Mouse (Mus musculus): ENCODE results near the gene Tchh.

DNA sequence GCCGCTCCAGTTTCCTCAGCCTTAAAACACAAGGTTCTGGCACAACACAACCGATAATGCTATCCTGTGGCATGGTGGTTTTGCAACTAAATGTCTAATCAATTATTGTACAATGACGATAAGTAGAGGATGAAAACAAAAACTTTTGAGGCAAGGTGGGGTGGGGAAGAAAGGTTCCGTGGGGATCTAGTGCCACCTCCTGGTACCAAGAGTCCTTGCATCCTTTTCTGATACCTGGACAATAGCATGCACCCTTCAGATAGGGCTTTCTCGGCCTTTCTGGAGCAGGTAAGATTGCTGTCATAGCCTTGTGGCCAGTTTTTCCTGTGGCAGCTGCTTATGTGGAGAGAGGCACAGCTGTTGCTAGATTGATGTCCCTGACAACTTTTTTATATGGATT is 35.1 kb upstream of the Tchh start:
- TF ChIP-seq POLR2A (IDR thresholded peaks at IDR 0.05; ENCODE audit: extremely low read depth, insufficient read depth, low read length) (no peak), CTCF (IDR thresholded peaks at IDR 0.05; ENCODE audit: extremely low read depth, insufficient read depth, low read length) (peak; percentile 80)
